Mouse (Mus musculus): ENCODE results near the gene Haus2.
A peak's percentile ranks its signal among the peaks of the same experiment; 100 is the strongest.

Gene Haus2

DNA sequence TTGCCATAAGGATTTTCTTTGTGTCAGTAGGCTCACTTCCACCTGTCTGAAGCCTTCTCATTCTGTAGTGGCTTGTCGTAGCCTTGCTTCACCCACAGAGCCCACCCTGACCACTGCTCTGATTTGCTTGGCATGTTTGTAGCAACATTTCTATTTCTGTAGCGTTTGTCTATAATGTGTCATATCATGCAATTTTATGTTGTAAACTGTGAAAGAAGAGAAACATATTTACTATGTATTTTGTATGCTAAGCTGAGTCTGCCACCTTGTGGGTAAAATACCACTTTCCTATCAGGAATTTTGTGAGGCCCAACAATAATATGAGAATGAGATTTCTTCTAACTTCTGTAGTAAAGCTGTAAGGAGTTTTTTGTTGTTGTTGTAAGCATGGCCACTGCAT is 61.1 kb downstream of the Haus2 start:
- Histone ChIP-seq H3K36me3 (ENCODE audit: control insufficient read depth, insufficient read depth, low read length, poor library complexity, severe bottlenecking) (no peaks in the 10 kb centered on the region), H3K27me3 (ENCODE audit: control insufficient read depth, insufficient read depth, low read length, poor library complexity, severe bottlenecking) (no peaks in the 10 kb centered on the region)
- DNase-seq (ENCODE audit: low read depth, low spot score), result peak; percentile 31
